Mouse (Mus musculus): ENCODE data around the gene Tfap2d. TPM values are rescaled to one million over a fixed set of nuclear protein-coding genes. Genes with fewer than 3 reads are reported as not detected.

Gene Tfap2d
- not detected in 2 replicates for total RNA-seq (2015)
- not detected in 2 replicates for total RNA-seq (2017)

DNA sequence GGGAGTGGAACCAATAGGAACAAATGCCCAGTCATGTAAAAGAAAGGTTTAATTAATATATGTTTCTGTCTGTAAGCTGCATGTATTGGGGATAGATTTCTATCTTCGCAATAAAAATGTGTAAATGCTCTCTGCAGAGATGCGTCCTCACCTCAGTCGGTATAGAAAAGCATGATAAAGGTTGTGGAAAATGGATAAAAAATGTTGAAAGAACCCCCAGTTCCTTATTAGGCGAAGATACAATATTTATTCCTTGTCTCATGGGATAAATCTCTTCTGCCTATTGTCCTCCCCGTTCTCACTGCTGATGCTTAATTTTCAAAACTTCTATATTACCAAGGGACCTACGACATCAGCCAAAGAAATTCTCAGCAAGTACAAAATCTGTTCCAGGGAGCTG is at the start of gene Tfap2d:
TSS of gene Tfap2d (plus strand) at position 392 of the 400 bp plus-strand sequence.
- ATAC-seq (ENCODE audit: poor library complexity, severe bottlenecking) = no peak

DNA sequence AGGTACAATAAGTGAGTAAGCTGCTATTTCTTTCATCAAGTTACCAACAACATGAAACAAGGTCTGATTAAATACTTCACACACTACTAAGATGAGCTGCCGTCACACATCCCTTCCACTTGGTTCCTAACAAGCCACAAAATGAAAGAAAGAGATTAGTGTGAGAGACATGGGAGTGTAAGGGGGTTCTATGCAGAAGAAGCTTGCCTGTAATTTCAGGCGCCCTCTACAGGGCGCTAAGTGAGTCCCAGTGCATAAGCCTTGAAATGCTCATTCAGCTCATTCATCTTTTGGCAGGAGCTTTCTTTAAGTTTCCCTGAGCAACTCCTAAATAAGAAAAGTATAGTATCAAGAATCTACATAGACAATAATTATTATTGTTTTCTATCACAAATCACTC is 46.5 kb upstream of the Tfap2d start:
- ATAC-seq (ENCODE audit: poor library complexity, severe bottlenecking) = no peak

DNA sequence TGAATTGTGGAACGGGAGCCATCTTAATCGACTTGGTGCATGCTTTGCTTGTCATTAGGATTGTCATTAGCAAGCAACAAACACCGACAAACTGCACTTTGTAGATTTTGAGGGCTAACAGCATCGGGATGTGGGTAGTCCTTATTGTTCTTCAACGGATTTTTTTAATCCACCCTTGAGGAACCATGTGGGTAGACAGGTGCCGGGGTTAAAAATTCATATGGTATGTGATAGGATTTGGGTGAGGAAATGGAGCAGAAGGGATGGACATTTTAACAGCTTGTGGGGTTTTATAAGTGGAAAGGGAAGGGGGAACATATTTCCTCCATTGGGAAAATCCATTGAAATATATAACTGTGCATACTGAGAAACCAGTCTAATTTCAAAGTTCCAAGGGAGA is 46.0 kb upstream of the Tfap2d start:
- ATAC-seq (ENCODE audit: poor library complexity, severe bottlenecking) = no peak

DNA sequence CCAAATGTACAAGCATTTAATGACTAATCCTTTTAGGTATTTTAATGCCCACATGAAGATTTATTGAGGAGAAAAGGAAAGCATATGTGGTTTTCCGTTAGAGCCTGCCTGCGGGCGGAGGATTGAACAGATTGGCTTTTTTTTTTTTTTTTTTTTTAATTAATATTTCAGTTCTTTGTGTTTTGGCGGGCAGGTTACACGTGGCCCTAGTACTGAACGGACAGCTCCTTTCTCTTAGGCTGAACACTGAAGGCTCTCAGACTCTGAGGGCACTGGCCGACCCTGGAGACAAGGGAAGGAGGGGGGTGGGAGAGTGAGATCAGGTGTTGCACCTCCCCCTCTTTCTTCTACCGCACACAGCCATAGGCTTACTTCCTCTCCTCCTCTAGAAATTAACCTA is 14.7 kb upstream of the Tfap2d start:
- ATAC-seq (ENCODE audit: poor library complexity, severe bottlenecking) = no peak

DNA sequence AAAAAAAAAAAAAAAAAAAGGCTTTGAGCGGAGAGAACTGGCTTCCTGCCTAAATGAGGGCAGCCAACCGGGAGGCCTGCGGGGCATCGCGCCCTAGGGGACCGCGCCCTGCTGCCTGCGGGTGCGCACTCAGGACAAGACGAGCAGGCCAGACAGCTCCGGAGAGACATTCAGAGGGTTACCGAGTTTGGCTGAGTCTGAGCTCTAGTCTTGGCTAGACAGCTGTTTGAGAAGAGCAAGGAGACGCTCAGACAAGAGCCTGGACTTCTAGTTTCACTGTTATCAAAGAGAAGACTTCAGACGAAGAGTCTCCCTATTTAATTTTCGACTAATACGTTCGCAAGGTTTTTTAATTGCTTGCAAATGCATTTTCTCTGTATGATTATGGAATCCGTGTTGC is 5.9 kb upstream of the Tfap2d start:
- ATAC-seq (ENCODE audit: poor library complexity, severe bottlenecking) = no peak

DNA sequence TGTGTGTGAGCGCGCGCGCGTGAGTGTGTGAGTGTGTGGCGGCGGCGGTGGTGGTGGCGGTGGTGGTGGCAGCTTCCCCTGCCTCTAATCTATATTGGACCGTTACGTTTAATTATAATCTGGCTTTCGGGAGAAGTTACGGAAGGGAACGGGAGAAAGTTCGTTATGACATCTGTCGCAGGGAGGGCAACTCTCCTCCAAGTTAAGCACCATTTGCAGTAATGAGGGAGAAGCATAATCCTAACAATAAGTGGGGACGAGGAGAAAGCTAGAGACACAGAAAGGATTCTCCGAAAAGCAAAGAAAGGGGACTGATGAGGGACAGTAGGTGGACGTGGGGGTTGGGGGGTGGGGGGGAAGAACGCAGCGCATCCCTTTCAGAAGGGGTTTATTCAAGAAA is 494 bp downstream of the Tfap2d start:
- ATAC-seq (ENCODE audit: poor library complexity, severe bottlenecking) = no peak

DNA sequence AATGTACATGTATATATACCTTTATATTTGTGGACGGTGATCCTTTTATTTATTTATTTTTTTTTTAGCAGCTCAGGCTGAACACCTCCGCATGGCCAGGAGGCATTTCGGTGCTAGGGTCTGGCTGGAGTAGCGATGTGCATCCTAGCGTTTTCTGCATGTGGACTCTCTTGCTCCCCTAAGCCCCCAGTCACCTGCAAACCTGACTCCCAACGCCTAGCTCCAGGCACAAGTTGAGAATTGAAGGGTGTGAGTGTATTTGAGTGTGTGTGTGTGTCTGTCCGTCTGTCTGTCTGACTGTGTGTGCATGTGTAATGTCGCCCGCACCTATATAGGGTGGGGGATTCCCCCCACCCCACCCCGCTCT is 937 bp downstream of the Tfap2d start:
- ATAC-seq (ENCODE audit: poor library complexity, severe bottlenecking) = no peak

DNA sequence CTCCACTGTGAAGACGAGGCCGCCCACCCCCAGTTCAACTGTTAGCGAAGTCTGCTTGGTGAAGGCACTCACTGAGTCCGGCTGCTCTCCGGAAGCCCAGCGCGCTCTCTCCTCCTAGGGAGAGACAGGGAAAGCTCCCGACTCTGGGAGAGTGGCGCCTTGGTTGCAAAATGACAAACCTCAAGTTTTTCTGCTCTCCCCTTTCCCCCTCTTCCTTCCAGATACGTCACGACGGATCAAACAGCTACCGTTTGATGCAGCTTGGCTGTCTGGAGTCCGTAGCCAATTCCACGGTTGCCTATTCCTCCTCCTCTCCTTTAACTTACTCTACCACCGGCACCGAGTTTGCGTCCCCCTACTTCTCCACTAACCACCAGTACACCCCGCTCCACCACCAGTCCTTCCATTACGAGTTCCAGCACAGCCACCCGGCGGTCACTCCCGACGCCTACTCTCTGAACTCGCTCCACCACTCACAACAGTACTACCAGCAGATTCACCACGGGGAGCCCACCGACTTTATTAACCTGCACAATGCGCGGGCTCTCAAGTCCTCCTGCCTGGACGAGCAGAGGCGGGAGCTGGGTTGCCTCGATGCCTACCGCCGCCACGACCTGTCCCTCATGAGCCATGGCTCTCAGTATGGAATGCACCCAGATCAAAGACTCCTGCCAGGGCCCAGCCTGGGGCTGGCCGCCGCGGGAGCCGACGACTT is 1.5 kb downstream of the Tfap2d start:
- no peak for ATAC-seq (ENCODE audit: poor library complexity, severe bottlenecking)

DNA sequence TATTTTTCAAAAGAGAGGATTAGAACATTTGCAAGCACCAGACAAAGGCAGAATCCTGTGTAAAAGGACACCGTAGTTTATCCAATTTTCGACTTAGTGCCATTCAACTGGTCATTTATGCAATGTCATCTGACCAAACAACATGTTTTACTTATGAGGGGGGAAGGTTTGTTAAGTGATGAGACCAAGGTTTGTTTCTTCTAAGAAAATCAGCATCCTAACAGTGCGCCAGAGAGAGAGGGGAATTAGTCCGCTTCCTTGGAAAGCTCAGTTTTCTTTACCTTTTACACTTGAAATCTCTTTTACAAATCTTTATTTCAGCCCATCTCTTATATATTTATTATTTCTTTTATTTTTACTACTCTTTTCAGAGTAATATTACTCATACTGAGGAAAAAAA is 3.6 kb downstream of the Tfap2d start:
- ATAC-seq (ENCODE audit: poor library complexity, severe bottlenecking) = no peak

DNA sequence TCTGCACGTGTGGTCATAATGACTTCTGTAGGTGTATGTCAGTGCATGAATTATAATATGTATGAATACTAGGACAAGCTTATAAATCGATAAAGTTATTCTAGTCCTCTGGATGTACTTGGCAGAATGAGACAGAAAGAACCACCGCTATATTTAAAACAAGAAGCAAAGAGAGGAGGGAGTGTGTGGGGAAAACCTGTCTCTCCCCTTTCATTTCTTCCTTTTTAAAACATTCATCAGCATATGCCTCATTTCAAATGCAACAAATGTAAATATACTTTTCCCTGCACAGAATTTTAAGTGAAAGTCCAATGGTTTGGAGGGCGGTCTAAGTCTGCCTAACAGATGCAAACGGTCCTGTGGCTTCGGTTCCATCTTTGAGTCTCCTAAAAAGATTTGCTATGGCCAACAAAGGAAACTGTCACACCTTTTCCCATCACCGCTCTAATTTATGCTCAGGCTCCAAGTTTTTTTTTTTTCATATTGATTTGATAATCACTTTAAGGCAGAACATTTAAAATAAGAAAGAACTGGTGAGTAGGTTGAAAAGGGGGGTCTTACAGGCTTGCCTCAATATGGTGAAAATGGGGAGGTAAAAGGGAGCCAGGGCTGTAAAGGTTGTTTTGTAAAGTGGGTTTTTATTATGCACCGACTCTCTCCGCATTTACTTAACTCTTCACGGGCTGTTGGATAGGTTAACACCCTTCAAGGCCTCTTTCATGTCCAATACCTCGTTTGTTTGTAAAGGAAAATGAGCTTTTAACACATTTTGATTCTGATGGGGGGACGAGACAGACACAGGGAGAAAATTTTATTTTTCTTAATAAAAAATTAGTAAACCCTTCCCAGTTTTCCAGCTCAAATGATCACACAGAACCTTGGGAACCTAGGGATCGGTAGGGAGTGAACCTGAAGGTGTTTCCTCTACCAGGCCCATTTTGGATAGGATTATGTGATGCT is 4.3 kb downstream of the Tfap2d start:
- no peak for ATAC-seq (ENCODE audit: poor library complexity, severe bottlenecking)

DNA sequence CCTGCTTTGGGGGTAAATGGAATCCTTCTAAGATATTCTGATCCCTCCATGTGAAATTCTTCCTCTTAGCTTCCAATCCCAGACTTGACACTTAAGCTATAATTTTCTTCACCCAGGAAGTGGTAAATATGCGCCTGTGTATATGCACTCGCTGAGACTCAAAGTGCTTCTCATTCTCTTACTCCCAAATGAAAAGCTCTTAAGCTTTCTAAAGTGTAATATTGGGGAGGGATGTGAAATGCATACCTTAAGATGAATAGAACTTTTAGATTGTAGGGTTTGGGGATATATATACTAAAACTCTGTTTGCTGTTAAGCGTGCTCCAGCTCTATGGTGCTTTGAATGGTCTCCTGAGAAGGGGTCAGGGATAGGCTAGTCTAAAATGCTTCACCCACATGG is 5.0 kb downstream of the Tfap2d start:
- no peak for ATAC-seq (ENCODE audit: poor library complexity, severe bottlenecking)

DNA sequence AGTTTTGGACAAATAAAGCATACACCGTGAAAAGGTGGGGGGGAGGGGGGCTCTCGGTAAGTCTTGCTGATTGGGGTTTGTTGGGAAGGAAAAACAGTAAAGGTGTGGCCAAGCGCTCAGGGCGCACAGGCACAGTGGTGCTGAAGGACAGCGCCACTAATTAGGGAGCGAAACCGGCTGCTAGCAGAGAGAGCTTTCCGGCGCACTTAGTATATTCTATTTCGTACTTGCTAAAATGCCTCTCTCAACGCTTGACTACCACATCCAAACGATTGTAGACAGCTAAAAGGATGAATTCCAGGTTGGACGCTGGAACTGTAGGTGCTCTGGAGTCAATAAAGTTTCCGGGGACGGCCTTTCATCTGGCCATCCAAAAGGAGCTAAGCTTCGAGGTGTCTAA is 6.9 kb downstream of the Tfap2d start:
- no peak for ATAC-seq (ENCODE audit: poor library complexity, severe bottlenecking)

DNA sequence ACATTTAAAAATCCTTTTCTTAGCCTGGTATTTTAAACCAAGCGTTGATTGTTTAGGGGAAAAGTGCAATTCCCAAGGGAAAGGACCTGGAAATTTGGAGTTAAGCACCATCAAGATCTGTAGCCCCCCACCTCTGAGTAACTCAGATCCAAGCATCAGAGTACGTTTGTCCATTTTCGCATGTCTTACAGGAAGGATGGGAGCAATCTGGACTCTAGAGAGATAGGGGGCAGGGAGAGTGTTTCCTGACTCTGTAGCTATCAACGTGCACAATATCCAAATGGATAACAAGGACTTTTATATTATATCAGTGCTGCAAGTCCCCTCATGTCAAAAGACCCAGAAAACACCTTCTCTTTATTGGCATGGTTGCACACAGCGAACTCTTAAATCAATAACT is 7.4 kb downstream of the Tfap2d start:
- no peak for ATAC-seq (ENCODE audit: poor library complexity, severe bottlenecking)

DNA sequence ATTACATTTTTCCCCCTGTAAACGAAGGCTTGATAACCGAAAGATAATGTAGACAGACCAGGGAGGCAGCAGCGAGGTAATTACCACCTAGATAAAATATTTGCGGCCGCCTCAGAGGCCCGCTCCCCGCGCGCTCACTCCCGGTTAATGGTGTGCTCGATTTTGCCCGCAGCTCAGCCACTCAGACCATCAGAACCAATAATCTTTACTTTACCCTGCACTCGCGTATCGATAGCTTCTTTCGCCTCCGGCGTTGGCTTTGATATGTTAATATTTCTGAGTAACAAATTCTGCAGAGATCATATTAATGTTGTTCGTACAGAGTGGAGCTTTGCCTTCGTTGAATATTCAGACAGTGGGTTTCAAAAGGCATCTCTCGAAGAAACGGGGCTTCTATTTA is 8.2 kb downstream of the Tfap2d start:
- no peak for ATAC-seq (ENCODE audit: poor library complexity, severe bottlenecking)

DNA sequence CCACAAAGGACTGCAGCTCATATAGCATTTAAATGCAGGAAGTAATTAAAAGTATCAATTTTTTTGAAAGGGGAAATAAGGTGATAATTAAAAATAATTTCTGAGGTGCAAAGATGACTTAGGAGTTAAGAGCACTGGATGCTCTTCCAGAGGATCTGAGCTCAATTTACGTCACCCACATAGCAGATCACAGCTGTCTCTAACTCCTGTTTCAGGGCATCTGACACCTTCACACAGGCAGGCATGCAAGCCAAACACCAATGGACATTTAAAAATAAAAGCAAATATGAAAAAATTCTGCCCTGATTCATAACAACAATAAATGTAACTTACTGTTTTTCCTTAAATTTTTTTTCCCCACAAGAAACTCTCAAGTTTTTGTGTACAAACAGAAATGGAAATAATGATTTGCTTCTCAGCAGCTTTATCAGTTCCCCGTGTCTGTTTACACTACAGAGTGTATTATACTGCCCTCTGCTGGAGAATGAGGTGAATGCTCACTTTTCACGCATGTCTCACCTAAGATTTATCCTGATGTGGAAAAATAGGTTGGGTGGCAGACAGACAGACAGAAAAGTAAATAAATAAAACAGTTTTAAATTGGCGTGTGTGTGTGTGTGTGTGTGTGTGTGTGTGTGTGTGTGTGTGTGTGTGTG is 76.0 kb downstream of the Tfap2d start:
- no peak for ATAC-seq (ENCODE audit: poor library complexity, severe bottlenecking)

DNA sequence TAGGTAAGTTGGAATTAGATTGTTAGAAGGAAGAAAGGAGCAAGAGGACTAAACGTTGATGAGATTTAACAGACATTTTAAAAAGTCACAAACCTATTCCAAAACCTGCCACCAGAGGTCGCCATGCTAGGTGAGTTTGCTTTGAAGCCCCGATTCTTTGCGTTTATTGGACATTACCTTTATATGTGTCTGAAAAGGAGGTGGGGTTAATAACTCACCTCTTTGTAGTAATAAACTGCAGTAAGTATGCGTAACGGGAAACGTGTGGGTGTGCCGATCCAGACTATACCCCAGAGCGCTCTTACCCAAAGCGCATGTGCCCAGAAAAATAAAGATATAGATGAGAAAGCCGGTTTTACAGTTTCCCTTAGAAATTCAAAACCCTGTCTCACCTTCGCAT is 102.8 kb downstream of the Tfap2d start:
- no peak for ATAC-seq (ENCODE audit: poor library complexity, severe bottlenecking)

DNA sequence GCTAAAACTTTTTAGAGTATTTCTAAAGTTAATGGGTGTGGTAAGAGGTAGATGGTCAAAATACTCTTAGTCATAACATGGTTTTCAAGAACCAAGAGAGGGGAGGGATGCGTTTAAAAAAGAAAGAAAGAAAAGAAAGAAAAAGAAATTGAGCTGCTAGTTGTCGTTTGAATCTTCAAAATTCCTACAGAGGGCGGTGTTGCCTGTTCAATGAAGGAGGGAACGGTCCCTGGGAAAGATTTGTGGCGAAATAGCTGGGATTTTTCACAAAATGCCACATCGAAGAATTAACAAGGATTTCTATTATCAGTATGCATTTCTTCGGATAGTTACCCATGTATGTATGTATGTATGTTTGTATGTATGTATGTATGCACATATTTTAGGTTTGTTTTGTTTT is 103.4 kb downstream of the Tfap2d start:
- ATAC-seq (ENCODE audit: poor library complexity, severe bottlenecking) = no peak

DNA sequence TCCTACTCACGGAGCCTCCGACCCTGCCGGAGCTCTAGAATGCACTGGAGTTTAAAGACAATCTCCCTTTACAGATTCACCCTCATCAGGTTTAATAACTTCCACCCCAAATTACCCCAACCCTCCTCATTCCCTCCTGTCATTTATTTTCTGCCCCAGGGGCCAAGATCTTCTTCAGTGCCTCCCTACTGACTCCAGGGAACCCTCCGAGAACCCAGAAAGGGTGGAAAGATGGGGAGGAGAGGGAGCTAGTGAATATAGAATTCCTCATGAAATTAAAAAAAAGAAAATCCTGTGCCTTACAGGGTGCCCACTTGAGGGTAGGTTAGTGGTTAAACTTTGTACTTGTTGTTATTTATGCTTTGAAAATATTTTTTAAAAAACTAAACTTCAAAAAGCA is 104.8 kb downstream of the Tfap2d start:
- ATAC-seq (ENCODE audit: poor library complexity, severe bottlenecking) = no peak

DNA sequence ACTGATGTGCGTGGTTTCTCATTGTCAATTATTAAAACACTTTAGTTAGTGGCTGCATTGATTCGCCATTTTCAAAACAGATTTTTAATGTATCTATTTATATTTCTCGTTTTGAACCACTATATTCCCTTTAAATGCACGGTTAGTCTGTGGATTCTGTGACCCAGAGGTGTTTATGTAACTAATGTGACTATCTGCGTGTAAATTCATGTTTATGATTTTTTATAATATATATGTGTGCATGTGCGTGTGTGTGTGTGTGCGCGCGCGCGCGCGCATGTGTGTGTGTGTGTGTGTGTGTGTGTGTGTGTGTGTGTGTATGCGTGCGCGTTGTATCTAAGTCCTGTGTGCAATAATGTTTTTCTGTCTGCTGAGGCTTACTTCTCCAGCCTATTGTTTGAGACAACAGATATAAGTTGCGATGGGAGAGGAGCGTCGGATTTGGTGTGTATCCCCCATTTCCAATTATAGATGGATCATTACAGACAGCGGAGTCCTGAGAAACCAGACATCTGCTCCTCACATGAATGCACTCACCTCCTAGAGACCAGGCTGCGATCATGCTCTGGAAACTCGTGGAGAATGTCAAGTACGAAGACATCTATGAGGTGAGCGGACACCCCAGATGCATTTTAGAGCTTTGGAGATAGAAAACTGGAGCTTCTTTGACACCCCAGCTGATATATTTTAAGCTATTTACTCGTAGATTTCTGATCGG is 106.0 kb downstream of the Tfap2d start, which contains the start of gene Tfap2b:
TSS of gene Tfap2b (plus strand) at position 274 of the 718 bp plus-strand sequence.
- ATAC-seq (ENCODE audit: poor library complexity, severe bottlenecking) = no peak

DNA sequence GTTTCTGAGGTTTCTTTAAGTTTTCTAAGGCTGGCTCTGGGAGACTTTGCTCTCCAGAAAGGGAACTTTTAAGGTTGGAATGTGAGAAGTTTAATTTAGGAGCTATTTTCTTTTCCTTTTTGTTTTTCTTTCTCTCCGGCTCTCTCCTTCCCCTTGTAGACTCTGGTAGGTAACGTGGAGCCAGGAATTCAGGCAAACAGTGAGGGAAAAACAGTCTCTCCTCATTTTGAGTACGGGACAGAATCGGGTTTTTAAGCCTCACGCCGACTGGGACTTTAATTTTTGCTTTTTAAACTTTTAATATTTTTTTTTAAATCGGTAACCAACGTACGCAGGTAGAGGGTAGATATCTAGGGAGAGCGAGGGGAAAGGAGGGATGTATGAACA is 106.5 kb downstream of the Tfap2d start:
- no peak for ATAC-seq (ENCODE audit: poor library complexity, severe bottlenecking)

DNA sequence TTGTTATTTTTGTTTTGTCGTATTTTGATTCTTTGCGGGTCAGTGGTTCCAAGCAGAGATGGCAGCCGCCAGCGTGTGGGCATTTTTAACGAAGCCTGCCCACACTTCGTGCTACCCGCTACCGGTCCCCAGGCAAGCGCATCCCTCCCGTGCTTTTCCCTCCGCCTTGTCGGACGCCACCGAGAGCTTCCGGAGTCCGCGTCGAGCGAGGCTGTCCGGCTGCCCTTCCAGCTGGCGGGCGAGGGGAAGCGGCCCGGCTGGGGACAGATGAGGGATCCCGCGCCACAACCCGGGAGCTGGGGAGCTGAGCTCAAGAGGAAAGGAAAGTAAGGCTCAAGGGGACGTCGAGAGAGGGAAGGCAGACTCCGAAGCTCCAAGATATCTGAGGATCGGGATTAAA is 107.0 kb downstream of the Tfap2d start:
- no peak for ATAC-seq (ENCODE audit: poor library complexity, severe bottlenecking)

Measured in megakaryocyte, adult 5-6 weeks (primary cell).